Mouse (Mus musculus) ES-E14 (cell line): ENCODE results near the gene Tubd1. TPM values are rescaled to one million over a fixed set of nuclear protein-coding genes. Genes with fewer than 3 reads are reported as not detected.

ENCODE experiments used
- DNase-seq: peaks from one replicate; pipeline ENCODE4 v3.0.0-alpha.2; 2013; ENCODE audit warnings: low read depth, low spot score
- H3K27ac ChIP-seq: 2 replicates; pipeline ENCODE4 v1.5.1; 2012; ENCODE audit warnings: low read depth, mild to moderate bottlenecking, low read length, moderate library complexity, mixed read lengths; ENCODE audit not compliant: poor library complexity, insufficient read depth, severe bottlenecking
- H3K36me3 ChIP-seq: 2 replicates; pipeline ENCODE4 v1.6.1; 2012; ENCODE audit warnings: mild to moderate bottlenecking, low read length, moderate library complexity, mixed read lengths; ENCODE audit not compliant: control insufficient read depth, poor library complexity, insufficient read depth, severe bottlenecking
- H3K4me1 ChIP-seq, 2 experiments: fragments of 150-350 bp in 1 of 2; sonication (generic) in 1 of 2; 2 replicates each; pipeline ENCODE4 v1.6.1; 2012; ENCODE audit warnings: low read length in 2 of 2, mild to moderate bottlenecking in 1 of 2, mixed read lengths in 1 of 2; ENCODE audit not compliant: control insufficient read depth in 2 of 2, insufficient read depth in 2 of 2, poor library complexity in 1 of 2
- H3K4me3 ChIP-seq, 2 experiments: fragments of 150-350 bp in 1 of 2; sonication (generic) in 1 of 2; 2 replicates each; pipeline ENCODE4 v1.5.1; 2012; ENCODE audit warnings: low read length in 2 of 2, low read depth in 1 of 2, mild to moderate bottlenecking in 1 of 2, mixed read lengths in 1 of 2; ENCODE audit not compliant: insufficient read depth in 1 of 2, poor library complexity in 1 of 2, severe bottlenecking in 1 of 2
- H3K9ac ChIP-seq: 2 replicates; pipeline ENCODE4 v1.6.1; 2012; ENCODE audit warnings: low read depth, mild to moderate bottlenecking, low read length, mixed read lengths; ENCODE audit not compliant: poor library complexity, insufficient read depth, severe bottlenecking
- H3K9me3 ChIP-seq: fragments of 150-350 bp; sonication (generic); 2 replicates; pipeline ENCODE4 v1.6.1; 2012; ENCODE audit warnings: low read depth, mild to moderate bottlenecking, low read length; ENCODE audit not compliant: control insufficient read depth, insufficient read depth
- CHD2 ChIP-seq: IDR thresholded peaks from 2 replicates; pipeline ENCODE4 v1.6.1; 2014; ENCODE audit warnings: mild to moderate bottlenecking, low read depth, low read length, inconsistent platforms
- HCFC1 ChIP-seq: IDR thresholded peaks from 2 replicates; pipeline ENCODE4 v1.6.1; 2012; ENCODE audit warnings: low read length, inconsistent platforms, borderline replicate concordance; ENCODE audit not compliant: insufficient read depth
- MAFK ChIP-seq: IDR thresholded peaks from 2 replicates; pipeline ENCODE4 v1.6.1; 2014; ENCODE audit warnings: mild to moderate bottlenecking, low read depth, low read length, inconsistent platforms; ENCODE audit not compliant: insufficient read depth
- ZC3H11A ChIP-seq: IDR thresholded peaks from 2 replicates; pipeline ENCODE4 v1.6.1; 2012; ENCODE audit warnings: low read depth, mild to moderate bottlenecking, inconsistent platforms, low read length, borderline replicate concordance
- ZNF384 ChIP-seq: IDR thresholded peaks from 2 replicates; pipeline ENCODE4 v1.6.1; 2012; ENCODE audit warnings: low read depth, low read length, inconsistent platforms
- in situ Hi-C, 2 experiments: fragments of 600-800 bp; cut with MboI; formaldehyde crosslinking; loops; one replicate each; pipeline ENCODE4 v1.15.1; 2025; ENCODE audit warnings: low sequenced_read_pairs in 2 of 2, inconsistent platforms in 1 of 2; ENCODE audit not compliant: unreplicated experiment in 2 of 2
- total RNA-seq: library from RNA; depleted of rRNA; stranded (reverse); fragments of 300-350 nt; gene quantifications from 2 replicates; pipeline ENCODE4 v1.2.3, GENCODE M21; 2012; rRNA removed

Gene Tubd1
- total RNA-seq, result 3.0 and 6.5 TPM in 2 replicates

- in situ Hi-C loops, result no loop called here
- peak; percentile 94 for TF ChIP-seq ZNF384
- TF ChIP-seq HCFC1, result peak; percentile 92
- no peak for TF ChIP-seq ZC3H11A
- TF ChIP-seq MAFK, result peak; percentile 35; the same call in 1 of the 2 replicates
- DNase-seq, result peak; percentile 100
- Histone ChIP-seq H3K4me3 (peak within 1 kb of the TSS; percentile 70 to 85), H3K27ac (peak within 1 kb of the TSS; percentile 51), H3K9ac (peak within 1 kb of the TSS; percentile 94), H3K36me3 (no peaks in the 10 kb centered on the region; the same call in 1 of the 2 replicates), H3K4me1 (no peaks in the 10 kb centered on the region; a peak in 1 of 4 replicates), H3K9me3 (no peaks in the 10 kb centered on the region)
Measured at GRCm38 (mm10) chr11:86544639-86545299, at the start of gene Tubd1, which contains the start of gene Rps6kb1. Gene Tubd1 (plus strand): TSS chr11:86544991. Gene Rps6kb1 (minus strand): TSS chr11:86544805.

GRCm38 (mm10) chr11:86497356-86497755 is 47.4 kb upstream of the Tubd1 start:
- Histone ChIP-seq H3K4me1 (peaks cover 2 to 3% of the 10 kb centered on the region in 2 experiments; a peak in 3 of 4 replicates), H3K4me3 (no peak overlapping the region), H3K9ac (no peak overlapping the region), H3K36me3 (peaks cover 2% of the 10 kb centered on the region), H3K27ac (no peak overlapping the region), H3K9me3 (no peaks in the 10 kb centered on the region)
- DNase-seq, result no peak
- in situ Hi-C loops, result no loop called here
- TF ChIP-seq HCFC1 (no peak), CHD2 (no peak), MAFK (no peak), ZNF384 (no peak), ZC3H11A (no peak)

- peaks cover 3 to 4% of the 10 kb centered on the region in 2 experiments; a peak in 3 of 4 replicates for H3K4me1 ChIP-seq
- no peak overlapping the region for H3K4me3 ChIP-seq
- H3K36me3 ChIP-seq, result peaks cover 4% of the 10 kb centered on the region
- no peak for TF ChIP-seq MAFK
- TF ChIP-seq ZNF384, result no peak
- no peaks in the 10 kb centered on the region for H3K9me3 ChIP-seq
- DNase-seq, result peak; percentile 62
- no peak overlapping the region for H3K27ac ChIP-seq
- no peak overlapping the region for H3K9ac ChIP-seq
- in situ Hi-C loops, result no loop called here
Measured at GRCm38 (mm10) chr11:86497908-86498307, 46.9 kb upstream of the Tubd1 start.

- no peak overlapping the region for H3K9ac ChIP-seq
- peak overlapping the region; percentile 40; the same call in 1 of the 2 replicates for H3K27ac ChIP-seq
- no peak overlapping the region for H3K4me3 ChIP-seq
- no peak for DNase-seq
- no peak for TF ChIP-seq ZC3H11A
- peak; percentile 78 for TF ChIP-seq MAFK
- no peaks in the 10 kb centered on the region for H3K9me3 ChIP-seq
- H3K36me3 ChIP-seq, result peaks cover 6% of the 10 kb centered on the region
- in situ Hi-C loops, result no loop called here
- peaks cover 3 to 6% of the 10 kb centered on the region in 2 experiments; a peak in 3 of 4 replicates for H3K4me1 ChIP-seq
Measured at GRCm38 (mm10) chr11:86500795-86501194, 44.0 kb upstream of the Tubd1 start.

GRCm38 (mm10) chr11:86503121-86503520 is 41.7 kb upstream of the Tubd1 start:
- TF ChIP-seq CHD2, result no peak
- no peak for TF ChIP-seq MAFK
- TF ChIP-seq ZNF384, result no peak
- no peak for TF ChIP-seq HCFC1
- no peak for TF ChIP-seq ZC3H11A
- no peak overlapping the region for H3K9ac ChIP-seq
- H3K27ac ChIP-seq, result no peak overlapping the region; the same call in 1 of the 2 replicates
- H3K36me3 ChIP-seq, result peaks cover 7% of the 10 kb centered on the region
- H3K4me1 ChIP-seq, result peaks cover 3 to 6% of the 10 kb centered on the region in 2 experiments; a peak in 3 of 4 replicates
- H3K4me3 ChIP-seq, result no peak overlapping the region
- DNase-seq, result no peak
- no peaks in the 10 kb centered on the region for H3K9me3 ChIP-seq
- in situ Hi-C loops, result no loop called here
